Mouse (Mus musculus): ENCODE data around the gene Vpreb2.
"Not testable (repeated sequence)": the region's sequence is repeated elsewhere in the genome, so short reads cannot be mapped to it uniquely, and the experiment has no call there.

Vpreb2 gene

DNA sequence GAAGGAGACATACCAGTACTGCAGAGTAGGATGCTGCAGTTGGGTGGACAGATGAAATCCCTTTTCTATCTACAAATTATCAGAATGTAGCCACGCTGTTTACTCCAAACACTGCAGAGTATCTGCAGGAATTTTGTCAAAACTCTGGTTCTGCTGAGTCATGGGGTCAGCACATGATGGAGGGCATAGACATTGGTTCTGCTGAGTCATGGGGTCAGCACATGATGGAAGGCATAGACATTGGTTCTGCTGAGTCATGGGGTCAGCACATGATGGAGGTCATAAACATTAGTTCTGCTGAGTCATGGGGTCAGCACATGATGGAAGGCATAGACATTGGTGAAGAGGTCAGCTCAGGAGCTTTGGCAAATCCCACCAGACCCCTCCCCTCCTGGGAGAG lies 7.5 kb downstream of the Vpreb2 start:
- DNase-seq (ENCODE audit: low read depth, low spot score) = no peak

DNA sequence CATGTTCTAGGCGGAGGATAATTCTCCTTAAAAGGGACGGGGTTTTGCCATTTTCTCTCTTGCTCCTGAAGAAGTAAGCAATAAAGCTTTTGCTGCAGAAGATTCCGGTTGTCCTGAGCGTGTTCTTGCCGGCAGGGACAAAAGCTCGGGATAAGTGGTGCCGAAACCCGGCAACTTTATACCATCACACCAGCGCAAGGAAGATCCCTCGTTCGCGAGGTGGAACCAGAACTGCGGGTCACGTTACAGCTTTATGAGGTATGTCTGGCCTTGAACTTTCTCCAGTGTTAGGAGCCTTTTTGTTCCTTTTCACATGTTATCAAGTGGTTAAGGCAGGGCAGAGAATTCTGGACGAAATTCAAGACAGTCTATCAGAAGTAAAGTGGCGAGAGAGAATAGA lies 12.1 kb downstream of the Vpreb2 start:
- not testable (repeated sequence) for DNase-seq (ENCODE audit: low read depth, low spot score)

DNA sequence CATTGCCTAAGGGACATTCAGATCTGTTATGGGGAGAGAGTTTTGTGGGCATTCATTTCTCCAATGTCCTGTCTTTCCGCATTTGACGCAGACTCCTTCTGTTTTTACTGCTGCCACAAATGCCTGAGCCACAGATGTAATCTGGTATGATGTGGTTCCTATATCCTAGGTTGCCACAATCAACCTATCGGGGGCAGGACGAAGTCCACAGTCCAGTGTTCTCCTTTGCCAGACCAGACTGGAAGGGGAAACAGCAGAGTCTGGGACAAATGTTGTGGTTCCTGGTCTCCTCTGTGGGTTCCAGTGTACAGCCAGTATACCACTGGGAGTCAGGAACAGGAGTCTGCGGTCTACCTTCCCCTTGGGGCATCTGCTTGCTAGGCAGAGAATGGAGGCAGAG lies 19.4 kb downstream of the Vpreb2 start:
- DNase-seq (ENCODE audit: low read depth, low spot score) = no peak

- DNase-seq (ENCODE audit: low read depth, low spot score) = no peak
Measured at GRCm38 (mm10) chr16:18004589-18004988, 24.4 kb downstream of the Vpreb2 start.

- DNase-seq (ENCODE audit: low read depth, low spot score) = no peak
Measured at GRCm38 (mm10) chr16:18007083-18007482, 26.9 kb downstream of the Vpreb2 start.

DNA sequence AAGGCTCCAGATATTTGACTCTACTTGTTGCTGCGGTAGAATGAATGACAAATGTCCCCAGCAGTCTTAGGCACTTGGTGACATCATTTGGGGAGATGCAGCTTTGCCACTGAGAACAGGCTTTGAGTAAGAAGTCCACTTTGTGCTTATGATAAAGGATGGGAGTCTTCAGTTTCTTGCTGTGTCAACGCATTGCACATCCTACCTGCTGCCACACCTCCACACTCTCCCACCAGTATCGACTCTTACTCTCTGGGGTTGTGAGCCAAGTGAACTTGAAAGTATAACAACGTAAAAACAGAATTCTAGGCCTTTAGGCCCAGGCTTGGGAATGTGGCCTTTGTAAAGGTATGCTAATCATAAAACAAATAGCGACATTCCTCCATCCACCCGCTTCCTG lies 30.9 kb downstream of the Vpreb2 start:
- no peak for DNase-seq (ENCODE audit: low read depth, low spot score)

DNA sequence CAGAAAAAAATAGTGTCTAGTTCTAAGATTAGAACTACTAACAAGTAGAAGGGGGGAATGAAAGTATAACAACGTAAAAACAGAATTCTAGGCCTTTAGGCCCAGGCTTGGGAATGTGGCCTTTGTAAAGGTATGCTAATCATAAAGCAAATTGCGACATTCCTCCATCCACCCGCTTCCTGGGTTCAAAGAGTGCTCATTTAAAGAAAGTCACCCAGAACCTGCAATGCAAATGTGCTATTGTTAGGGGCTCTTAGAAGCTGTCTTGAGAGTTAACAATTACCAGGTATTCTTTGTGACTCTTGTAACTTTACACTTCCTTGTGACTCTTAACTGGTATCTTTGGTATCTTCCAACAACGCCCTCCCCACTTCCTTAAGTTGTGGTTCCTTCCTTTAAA lies 36.3 kb downstream of the Vpreb2 start:
- not testable (repeated sequence) for DNase-seq (ENCODE audit: low read depth, low spot score)

DNA sequence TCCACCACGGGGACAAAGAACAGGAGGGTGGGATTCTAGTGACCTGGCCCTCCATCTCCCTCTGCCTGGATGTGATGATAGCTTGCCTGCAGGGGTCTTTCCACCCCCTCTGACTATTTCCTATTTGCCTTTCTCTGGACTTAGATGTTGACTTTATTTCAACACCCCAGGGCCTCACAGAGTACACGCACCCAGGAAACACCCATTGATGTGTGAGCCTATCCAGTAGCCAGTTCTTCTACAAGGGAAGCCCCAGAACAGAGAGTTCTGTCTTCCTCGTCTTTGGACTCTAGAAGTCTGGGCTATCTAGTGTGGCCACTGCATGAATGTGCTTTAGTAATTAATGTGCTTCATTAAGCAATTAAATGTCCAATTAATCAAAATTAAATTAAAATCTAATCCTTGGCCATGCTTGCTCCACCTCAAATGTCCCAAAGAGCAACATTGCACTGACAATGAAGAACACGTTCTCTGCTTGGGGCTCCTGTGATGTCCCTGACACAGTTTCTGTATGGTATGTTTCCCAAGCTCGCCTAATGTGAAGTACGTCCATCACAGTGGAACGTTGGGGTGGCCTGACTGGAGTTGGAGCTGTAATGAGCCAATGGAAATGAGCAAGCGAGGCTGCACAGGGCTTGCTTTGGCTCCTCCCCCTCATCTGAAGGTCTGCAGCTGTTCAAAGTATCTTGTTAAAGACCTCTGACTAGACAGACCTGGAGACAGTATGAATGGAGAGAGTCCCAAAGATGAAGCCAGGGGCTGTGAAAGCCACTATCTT lies 42.7 kb downstream of the Vpreb2 start:
- no peak for DNase-seq (ENCODE audit: low read depth, low spot score)

- no peak for DNase-seq (ENCODE audit: low read depth, low spot score)
Measured at GRCm38 (mm10) chr16:18027371-18027770, 47.1 kb downstream of the Vpreb2 start.

Data from embryo, embryonic 11.5 days (tissue).